Mouse (Mus musculus): Measurements from ENCODE around the gene Myl3.

DNA sequence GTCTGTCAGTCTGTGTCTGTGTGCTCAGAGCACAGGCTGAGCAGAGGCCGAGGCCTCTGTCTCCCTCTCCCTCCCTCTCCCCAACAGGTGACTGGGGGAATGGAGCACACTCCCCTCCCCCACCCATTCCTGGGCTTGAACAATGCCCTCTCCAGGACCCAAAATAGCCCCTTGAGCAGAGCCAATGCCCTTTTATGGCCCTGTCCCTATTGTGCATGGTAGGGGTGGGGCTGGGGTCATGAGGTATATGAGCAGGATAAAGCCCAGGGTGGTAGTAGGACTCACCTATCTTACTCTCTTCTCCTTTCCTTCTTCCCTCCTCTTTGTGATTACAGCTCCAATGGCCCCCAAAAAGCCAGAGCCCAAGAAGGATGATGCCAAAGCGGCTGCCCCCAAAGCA, 21.7 kb downstream of the Myl3 start:
- TF ChIP-seq MYOD1 (IDR thresholded peaks at IDR 0.05; ENCODE audit: control insufficient read depth in 1 of 3, insufficient read length in 2 of 3, low read depth in 2 of 3) (no peak), MYOG (IDR thresholded peaks at IDR 0.05; ENCODE audit: control insufficient read depth in 1 of 3, insufficient read depth in 1 of 3, insufficient read length in 2 of 3, low read depth in 2 of 3) (no peak), POLR2A (IDR thresholded peaks at IDR 0.05; ENCODE audit: insufficient read length, low read depth) (no peak), USF1 (IDR thresholded peaks at IDR 0.05; ENCODE audit: low read depth) (no peak), TCF12 (IDR thresholded peaks at IDR 0.05; ENCODE audit: insufficient read depth, poor library complexity, severe bottlenecking) (no peak), POLR2AphosphoS2 (IDR thresholded peaks at IDR 0.05; ENCODE audit: insufficient read length, low read depth) (no peak), E2F4 (IDR thresholded peaks at IDR 0.05; ENCODE audit: insufficient read depth) (no peak), CEBPB (IDR thresholded peaks at IDR 0.05; ENCODE audit: insufficient read depth, poor library complexity, severe bottlenecking) (no peak), MAX (IDR thresholded peaks at IDR 0.05; ENCODE audit: low read depth) (no peak), REST (IDR thresholded peaks at IDR 0.05; ENCODE audit: insufficient read depth, insufficient read length) (no peak), TCF3 (IDR thresholded peaks at IDR 0.05; ENCODE audit: insufficient read length, low read depth) (no peak), SRF (IDR thresholded peaks at IDR 0.05; ENCODE audit: control insufficient read depth, insufficient read length, low read depth) (no peak)
